Mouse (Mus musculus) liver, embryonic 14.5 days (tissue): Measurements from ENCODE around the gene Fblim1.

ENCODE experiments used
- CTCF ChIP-seq: IDR thresholded peaks from 2 replicates; pipeline ENCODE4 v1.5.1; 2016; ENCODE audit warnings: antibody characterized with exemption, low read depth, control low read depth
- EP300 ChIP-seq: IDR thresholded peaks from 2 replicates; pipeline ENCODE4 v1.6.1; 2016; ENCODE audit warnings: antibody characterized with exemption, low read depth

DNA sequence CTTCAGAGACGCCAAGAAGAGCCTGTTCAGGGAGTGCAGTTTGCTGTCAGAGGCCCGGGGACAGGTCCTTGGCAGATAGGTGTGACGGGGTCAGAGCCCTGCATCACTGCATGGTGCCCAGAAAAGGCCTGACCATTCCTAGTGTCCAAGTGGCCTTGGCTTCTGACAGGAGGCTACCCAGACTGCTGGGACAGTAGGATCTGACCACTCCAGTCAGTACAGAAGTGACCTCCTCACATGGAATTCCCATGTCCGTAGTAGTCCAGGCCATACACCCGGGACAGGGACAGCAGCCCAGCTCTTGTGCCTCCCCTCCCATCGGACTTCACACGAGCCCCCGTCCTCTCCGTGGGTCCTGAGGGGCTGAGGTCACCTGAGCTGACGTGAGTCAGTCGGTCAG lies 24.1 kb upstream of the Fblim1 start:
- no peak for TF ChIP-seq CTCF
- no peak for TF ChIP-seq EP300
